Mouse (Mus musculus) embryonic facial prominence, embryonic 13.5 days (tissue): ENCODE measurements around the gene Phactr1. TPM values are rescaled to one million over a fixed set of nuclear protein-coding genes. Genes with fewer than 3 reads are reported as not detected.

Source experiments
- ATAC-seq: fragments of 200-750 bp; cut with Nextera tagmentation; 2 replicates; pipeline ENCODE4 v1.8.0; 2017; ENCODE audit warnings: low read depth; ENCODE audit not compliant: insufficient number of reproducible peaks, insufficient read depth, low FRiP score, low TSS enrichment
- H3K27ac ChIP-seq: fragments of 300-500 bp; sonication (generic); 2 replicates; pipeline ENCODE4 v1.5.1; 2015; ENCODE audit warnings: moderate library complexity, mild to moderate bottlenecking, inconsistent platforms
- H3K27me3 ChIP-seq: fragments of 300-500 bp; sonication (generic); 2 replicates; pipeline ENCODE4 v1.6.1; 2015; ENCODE audit warnings: mild to moderate bottlenecking, inconsistent platforms
- H3K36me3 ChIP-seq: fragments of 300-500 bp; sonication (generic); 2 replicates; pipeline ENCODE4 v1.6.1; 2015; ENCODE audit warnings: mild to moderate bottlenecking, inconsistent platforms
- H3K4me1 ChIP-seq: fragments of 300-500 bp; sonication (generic); 2 replicates; pipeline ENCODE4 v1.6.1; 2015; ENCODE audit warnings: inconsistent platforms
- H3K4me2 ChIP-seq: fragments of 300-500 bp; sonication (generic); 2 replicates; pipeline ENCODE4 v1.6.1; 2015; ENCODE audit warnings: moderate library complexity, mild to moderate bottlenecking, inconsistent platforms
- H3K4me3 ChIP-seq: fragments of 300-500 bp; sonication (generic); 2 replicates; pipeline ENCODE4 v1.5.1; 2015; ENCODE audit warnings: mild to moderate bottlenecking, inconsistent platforms
- H3K9ac ChIP-seq: fragments of 300-500 bp; sonication (generic); 2 replicates; pipeline ENCODE4 v1.6.1; 2015; ENCODE audit warnings: mild to moderate bottlenecking, inconsistent platforms
- H3K9me3 ChIP-seq: fragments of 300-500 bp; sonication (generic); 2 replicates; pipeline ENCODE4 v1.6.1; 2016; ENCODE audit warnings: inconsistent platforms
- WGBS: fragments of 180-500 bp; shearing (Covaris S2); methylation state at CpG from one replicate; pipeline ENCODE4 v1.1.7; 2015; ENCODE audit warnings: mixed read lengths; 5-methylcytosine and 5-hydroxymethylcytosine counted together
- polyA plus RNA-seq: library from polyadenylated mRNA; unstranded; fragments of >200 nt; fragmentation: Nextera tagmentation; extraction: Ambion mirVana; gene quantifications from 2 replicates; pipeline ENCODE4 v1.2.1, GENCODE M21; 2015

The Phactr1 gene
- polyA plus RNA-seq, 1 experiment from 2014 or later = 13.2 TPM

GRCm38 (mm10) chr13:43011516-43011915, 331.1 kb downstream of the Phactr1 start:
- H3K4me3 ChIP-seq = no peak overlapping the region
- H3K9me3 ChIP-seq = no peaks in the 10 kb centered on the region
- no peak overlapping the region for H3K9ac ChIP-seq
- H3K27me3 ChIP-seq = no peaks in the 10 kb centered on the region
- H3K4me2 ChIP-seq = no peak overlapping the region
- ATAC-seq = no peak
- no peak overlapping the region for H3K27ac ChIP-seq
- no peaks in the 10 kb centered on the region for H3K4me1 ChIP-seq
- 53% methylated on average over 3 of the region's 3 CpGs for WGBS
- H3K36me3 ChIP-seq = no peaks in the 10 kb centered on the region

GRCm38 (mm10) chr13:43013984-43014383, 333.6 kb downstream of the Phactr1 start:
- H3K27me3 ChIP-seq = no peaks in the 10 kb centered on the region
- H3K4me3 ChIP-seq = no peak overlapping the region
- H3K4me2 ChIP-seq = no peak overlapping the region
- H3K9me3 ChIP-seq = no peaks in the 10 kb centered on the region
- H3K27ac ChIP-seq = no peak overlapping the region
- ATAC-seq = no peak
- no peaks in the 10 kb centered on the region for H3K4me1 ChIP-seq
- 73% methylated on average over 4 of the region's 4 CpGs for WGBS
- H3K36me3 ChIP-seq = no peaks in the 10 kb centered on the region
- no peak overlapping the region for H3K9ac ChIP-seq

GRCm38 (mm10) chr13:43015768-43016167, 335.3 kb downstream of the Phactr1 start:
- Histone ChIP-seq H3K4me2 (no peak overlapping the region), H3K9ac (no peak overlapping the region), H3K27me3 (no peaks in the 10 kb centered on the region), H3K27ac (no peak overlapping the region), H3K4me1 (no peaks in the 10 kb centered on the region), H3K36me3 (no peaks in the 10 kb centered on the region), H3K9me3 (no peaks in the 10 kb centered on the region), H3K4me3 (no peak overlapping the region)
- WGBS = 72% methylated on average over 6 of the region's 6 CpGs
- ATAC-seq = no peak

- no peak overlapping the region for H3K27ac ChIP-seq
- H3K27me3 ChIP-seq = no peaks in the 10 kb centered on the region
- no peak for ATAC-seq
- H3K36me3 ChIP-seq = no peaks in the 10 kb centered on the region
- WGBS = 56% methylated on average over 5 of the region's 5 CpGs
- H3K4me2 ChIP-seq = no peak overlapping the region
- no peaks in the 10 kb centered on the region for H3K4me1 ChIP-seq
- H3K9ac ChIP-seq = no peak overlapping the region
- no peaks in the 10 kb centered on the region for H3K9me3 ChIP-seq
- no peak overlapping the region for H3K4me3 ChIP-seq
Observed at GRCm38 (mm10) chr13:43018863-43019262, 338.4 kb downstream of the Phactr1 start.

- WGBS = 77% methylated on average over 6 of the region's 6 CpGs
- ATAC-seq = no peak
- Histone ChIP-seq H3K9ac (no peak overlapping the region), H3K27ac (no peak overlapping the region), H3K36me3 (no peaks in the 10 kb centered on the region), H3K27me3 (no peaks in the 10 kb centered on the region), H3K4me2 (no peak overlapping the region), H3K9me3 (no peaks in the 10 kb centered on the region), H3K4me3 (no peak overlapping the region), H3K4me1 (no peaks in the 10 kb centered on the region)
Observed at GRCm38 (mm10) chr13:43021031-43021430, 340.6 kb downstream of the Phactr1 start.

- ATAC-seq = no peak
- H3K27me3 ChIP-seq = no peaks in the 10 kb centered on the region
- no peak overlapping the region for H3K4me2 ChIP-seq
- 78% methylated on average over 5 of the region's 5 CpGs for WGBS
- H3K9me3 ChIP-seq = no peaks in the 10 kb centered on the region
- H3K4me1 ChIP-seq = no peaks in the 10 kb centered on the region
- H3K9ac ChIP-seq = no peak overlapping the region
- no peak overlapping the region for H3K27ac ChIP-seq
- no peak overlapping the region for H3K4me3 ChIP-seq
- no peaks in the 10 kb centered on the region for H3K36me3 ChIP-seq
Observed at GRCm38 (mm10) chr13:43023005-43023404, 342.6 kb downstream of the Phactr1 start.

- no peak overlapping the region for H3K27ac ChIP-seq
- H3K9ac ChIP-seq = no peak overlapping the region
- H3K4me1 ChIP-seq = no peaks in the 10 kb centered on the region
- no peak for ATAC-seq
- no peaks in the 10 kb centered on the region for H3K27me3 ChIP-seq
- no peaks in the 10 kb centered on the region for H3K9me3 ChIP-seq
- 69% methylated on average over 1 of the region's 1 CpGs for WGBS
- H3K4me2 ChIP-seq = no peak overlapping the region
- H3K36me3 ChIP-seq = no peaks in the 10 kb centered on the region
- no peak overlapping the region for H3K4me3 ChIP-seq
Observed at GRCm38 (mm10) chr13:43027568-43027967, 347.1 kb downstream of the Phactr1 start.

- Histone ChIP-seq H3K4me3 (no peak overlapping the region), H3K36me3 (no peaks in the 10 kb centered on the region), H3K4me2 (no peak overlapping the region), H3K9ac (no peak overlapping the region), H3K27me3 (no peaks in the 10 kb centered on the region), H3K4me1 (no peaks in the 10 kb centered on the region), H3K9me3 (no peaks in the 10 kb centered on the region), H3K27ac (no peak overlapping the region)
- 83% methylated on average over 2 of the region's 2 CpGs for WGBS
- ATAC-seq = no peak
Observed at GRCm38 (mm10) chr13:43030222-43030621, 349.8 kb downstream of the Phactr1 start.

GRCm38 (mm10) chr13:43032451-43032850, 352.0 kb downstream of the Phactr1 start:
- no peaks in the 10 kb centered on the region for H3K36me3 ChIP-seq
- H3K9me3 ChIP-seq = no peaks in the 10 kb centered on the region
- 93% methylated on average over 3 of the region's 3 CpGs for WGBS
- no peak overlapping the region for H3K27ac ChIP-seq
- H3K27me3 ChIP-seq = no peaks in the 10 kb centered on the region
- no peak overlapping the region for H3K9ac ChIP-seq
- ATAC-seq = no peak
- H3K4me2 ChIP-seq = no peak overlapping the region
- no peak overlapping the region for H3K4me3 ChIP-seq
- H3K4me1 ChIP-seq = no peaks in the 10 kb centered on the region

- no peaks in the 10 kb centered on the region for H3K36me3 ChIP-seq
- ATAC-seq = no peak
- H3K9me3 ChIP-seq = no peaks in the 10 kb centered on the region
- no peaks in the 10 kb centered on the region for H3K4me1 ChIP-seq
- 65% methylated on average over 6 of the region's 6 CpGs for WGBS
- H3K4me3 ChIP-seq = no peak overlapping the region
- no peaks in the 10 kb centered on the region for H3K27me3 ChIP-seq
- no peak overlapping the region for H3K9ac ChIP-seq
- no peak overlapping the region for H3K27ac ChIP-seq
- H3K4me2 ChIP-seq = no peak overlapping the region
Observed at GRCm38 (mm10) chr13:43036510-43036909, 356.1 kb downstream of the Phactr1 start.

GRCm38 (mm10) chr13:43042766-43043165, 362.3 kb downstream of the Phactr1 start:
- Histone ChIP-seq H3K27ac (no peak overlapping the region), H3K9ac (no peak overlapping the region), H3K4me3 (no peak overlapping the region), H3K4me2 (no peak overlapping the region), H3K9me3 (no peaks in the 10 kb centered on the region), H3K36me3 (no peaks in the 10 kb centered on the region), H3K4me1 (no peaks in the 10 kb centered on the region), H3K27me3 (no peaks in the 10 kb centered on the region)
- WGBS = 70% methylated on average over 4 of the region's 4 CpGs
- no peak for ATAC-seq

- no peak overlapping the region for H3K27ac ChIP-seq
- no peaks in the 10 kb centered on the region for H3K9me3 ChIP-seq
- no peak overlapping the region for H3K4me2 ChIP-seq
- 71% methylated on average over 3 of the region's 3 CpGs for WGBS
- no peaks in the 10 kb centered on the region for H3K4me1 ChIP-seq
- no peak overlapping the region for H3K9ac ChIP-seq
- ATAC-seq = no peak
- H3K36me3 ChIP-seq = no peaks in the 10 kb centered on the region
- H3K27me3 ChIP-seq = no peaks in the 10 kb centered on the region
- H3K4me3 ChIP-seq = no peak overlapping the region
Observed at GRCm38 (mm10) chr13:43048553-43048952, 368.1 kb downstream of the Phactr1 start.

- Histone ChIP-seq H3K4me1 (no peaks in the 10 kb centered on the region), H3K9ac (no peak overlapping the region), H3K4me3 (no peak overlapping the region), H3K36me3 (no peaks in the 10 kb centered on the region), H3K27ac (no peak overlapping the region), H3K27me3 (no peaks in the 10 kb centered on the region), H3K9me3 (no peaks in the 10 kb centered on the region), H3K4me2 (no peak overlapping the region)
- WGBS = 88% methylated on average over 1 of the region's 1 CpGs
- no peak for ATAC-seq
Observed at GRCm38 (mm10) chr13:43053201-43053600, 372.8 kb downstream of the Phactr1 start.
